Mouse (Mus musculus): Measurements from ENCODE around the gene Ankrd34a. TPM values are rescaled to one million over a fixed set of nuclear protein-coding genes. Genes with fewer than 3 reads are reported as not detected.

Ankrd34a gene
- polyA plus RNA-seq, 1 experiment, result 3.7 TPM

GRCm38 (mm10) chr3:96563911-96564632 lies 32.4 kb upstream of the Ankrd34a start:
- no peak overlapping the region for H3K4me3 ChIP-seq (ENCODE audit: insufficient read depth, poor library complexity, severe bottlenecking)
- H3ac ChIP-seq (ENCODE audit: control insufficient read depth, insufficient read length, low read depth), result no peak overlapping the region
- no peaks in the 10 kb centered on the region for H3K79me3 ChIP-seq (ENCODE audit: low read depth)
- TF ChIP-seq USF1 (IDR thresholded peaks at IDR 0.05; ENCODE audit: low read depth) (no peak), FOSL1 (IDR thresholded peaks at IDR 0.05; ENCODE audit: insufficient read depth, low read length, poor library complexity, severe bottlenecking) (no peak)
- no peaks in the 10 kb centered on the region for H3K36me3 ChIP-seq (ENCODE audit: control insufficient read depth, insufficient read depth)
- H3K79me2 ChIP-seq (ENCODE audit: control insufficient read depth, insufficient read depth), result no peaks in the 10 kb centered on the region
- no peaks in the 10 kb centered on the region for H3K27me3 ChIP-seq (ENCODE audit: control insufficient read depth, insufficient read depth, insufficient read length)

- Histone ChIP-seq H3K79me2 (ENCODE audit: control insufficient read depth, insufficient read depth) (no peaks in the 10 kb centered on the region), H3K36me3 (ENCODE audit: control insufficient read depth, insufficient read depth) (no peaks in the 10 kb centered on the region), H3K27me3 (ENCODE audit: control insufficient read depth, insufficient read depth, insufficient read length) (no peaks in the 10 kb centered on the region), H3K79me3 (ENCODE audit: low read depth) (no peaks in the 10 kb centered on the region), H3ac (ENCODE audit: control insufficient read depth, insufficient read length, low read depth) (no peak overlapping the region), H3K4me3 (ENCODE audit: insufficient read depth, poor library complexity, severe bottlenecking) (no peak overlapping the region)
- TF ChIP-seq MAX (IDR thresholded peaks at IDR 0.05) (no peak), USF1 (IDR thresholded peaks at IDR 0.05; ENCODE audit: low read depth) (no peak), MYOD1 (IDR thresholded peaks at IDR 0.05; ENCODE audit: control insufficient read depth, insufficient read length, low read depth) (no peak), CTCF (IDR thresholded peaks at IDR 0.05; ENCODE audit: control insufficient read depth, insufficient read depth, insufficient read length) (no peak), MYOG (IDR thresholded peaks at IDR 0.05; ENCODE audit: control insufficient read depth, extremely low read depth, insufficient read length) (no peak), FOSL1 (IDR thresholded peaks at IDR 0.05; ENCODE audit: insufficient read depth, low read length, poor library complexity, severe bottlenecking) (no peak), CEBPB (IDR thresholded peaks at IDR 0.05; ENCODE audit: low read depth) (no peak)
Measured at GRCm38 (mm10) chr3:96564633-96565032, 31.8 kb upstream of the Ankrd34a start.

GRCm38 (mm10) chr3:96565105-96565504 lies 31.3 kb upstream of the Ankrd34a start:
- TF ChIP-seq CTCF (IDR thresholded peaks at IDR 0.05; ENCODE audit: control insufficient read depth, insufficient read depth, insufficient read length) (no peak), MYOD1 (IDR thresholded peaks at IDR 0.05; ENCODE audit: control insufficient read depth, insufficient read length, low read depth) (no peak), FOSL1 (IDR thresholded peaks at IDR 0.05; ENCODE audit: insufficient read depth, low read length, poor library complexity, severe bottlenecking) (no peak), MYOG (IDR thresholded peaks at IDR 0.05; ENCODE audit: control insufficient read depth, extremely low read depth, insufficient read length) (no peak), MAX (IDR thresholded peaks at IDR 0.05) (no peak)
- Histone ChIP-seq H3K27me3 (ENCODE audit: control insufficient read depth, insufficient read depth, insufficient read length) (no peaks in the 10 kb centered on the region), H3ac (ENCODE audit: control insufficient read depth, insufficient read length, low read depth) (no peak overlapping the region), H3K36me3 (ENCODE audit: control insufficient read depth, insufficient read depth) (no peaks in the 10 kb centered on the region), H3K79me3 (ENCODE audit: low read depth) (no peaks in the 10 kb centered on the region), H3K79me2 (ENCODE audit: control insufficient read depth, insufficient read depth) (no peaks in the 10 kb centered on the region), H3K4me3 (ENCODE audit: insufficient read depth, poor library complexity, severe bottlenecking) (no peak overlapping the region)

DNA sequence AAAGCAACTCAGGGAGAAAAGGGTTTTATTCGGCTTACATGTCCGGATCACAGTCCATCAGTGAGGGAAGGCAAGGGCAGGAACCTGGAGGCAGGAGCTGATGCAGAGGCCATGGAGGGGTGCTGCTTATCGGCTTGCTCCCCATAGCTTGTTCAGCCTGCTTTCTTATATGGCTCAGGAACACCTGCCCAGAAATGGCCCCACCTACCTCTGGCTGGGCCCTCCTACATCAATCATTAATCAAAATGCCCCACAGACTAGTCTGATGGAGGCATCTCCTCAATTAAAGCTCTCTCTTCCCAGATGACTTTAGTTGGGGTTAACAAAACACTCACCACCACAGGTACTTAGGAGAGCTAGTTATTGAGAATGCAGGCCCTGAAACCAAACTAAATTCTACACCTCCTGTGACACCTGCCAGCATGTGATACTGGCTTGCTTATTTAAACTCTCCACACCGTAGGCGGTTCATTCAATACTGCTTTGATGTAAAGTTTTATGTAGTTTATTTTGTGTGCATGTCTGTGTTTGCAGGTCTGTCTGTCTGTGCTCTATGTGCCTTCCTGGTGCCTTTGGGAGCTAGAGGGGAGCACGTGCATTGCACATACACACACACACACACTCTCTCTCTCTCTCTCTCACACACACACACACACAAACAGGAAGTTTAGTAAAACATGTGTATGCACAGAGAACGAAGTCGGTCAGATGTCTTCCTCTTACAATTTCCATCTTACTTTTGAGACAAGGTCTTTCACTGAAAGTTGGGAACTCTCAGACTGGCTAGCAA lies 29.6 kb upstream of the Ankrd34a start:
- no peaks in the 10 kb centered on the region for H3K79me3 ChIP-seq (ENCODE audit: low read depth)

GRCm38 (mm10) chr3:96568605-96569004 lies 27.8 kb upstream of the Ankrd34a start:
- Histone ChIP-seq H3K79me2 (ENCODE audit: control insufficient read depth, insufficient read depth) (no peaks in the 10 kb centered on the region), H3ac (ENCODE audit: control insufficient read depth, insufficient read length, low read depth) (no peak overlapping the region), H3K4me3 (ENCODE audit: insufficient read depth, poor library complexity, severe bottlenecking) (no peak overlapping the region), H3K36me3 (ENCODE audit: control insufficient read depth, insufficient read depth) (no peaks in the 10 kb centered on the region), H3K79me3 (ENCODE audit: low read depth) (no peaks in the 10 kb centered on the region), H3K27me3 (ENCODE audit: control insufficient read depth, insufficient read depth, insufficient read length) (no peaks in the 10 kb centered on the region)
- TF ChIP-seq MAX (IDR thresholded peaks at IDR 0.05) (no peak), CEBPB (IDR thresholded peaks at IDR 0.05; ENCODE audit: low read depth) (no peak), CTCF (IDR thresholded peaks at IDR 0.05; ENCODE audit: control insufficient read depth, insufficient read depth, insufficient read length) (no peak), MYOD1 (IDR thresholded peaks at IDR 0.05; ENCODE audit: control insufficient read depth, insufficient read length, low read depth) (no peak), FOSL1 (IDR thresholded peaks at IDR 0.05; ENCODE audit: insufficient read depth, low read length, poor library complexity, severe bottlenecking) (no peak)

More for the DNA sequence above, 29.6 kb upstream of the Ankrd34a start:
- no peaks in the 10 kb centered on the region for H3K27me3 ChIP-seq (ENCODE audit: control insufficient read depth, insufficient read depth, insufficient read length)
- H3K36me3 ChIP-seq (ENCODE audit: control insufficient read depth, insufficient read depth), result no peaks in the 10 kb centered on the region
- no peaks in the 10 kb centered on the region for H3K79me2 ChIP-seq (ENCODE audit: control insufficient read depth, insufficient read depth)
- no peak overlapping the region for H3ac ChIP-seq (ENCODE audit: control insufficient read depth, insufficient read length, low read depth)
- H3K4me3 ChIP-seq (ENCODE audit: insufficient read depth, poor library complexity, severe bottlenecking), result no peak overlapping the region
- TF ChIP-seq FOSL1 (IDR thresholded peaks at IDR 0.05; ENCODE audit: insufficient read depth, low read length, poor library complexity, severe bottlenecking) (no peak), CEBPB (IDR thresholded peaks at IDR 0.05; ENCODE audit: low read depth) (no peak), USF1 (IDR thresholded peaks at IDR 0.05; ENCODE audit: low read depth) (no peak), MAX (IDR thresholded peaks at IDR 0.05) (no peak), MYOG (IDR thresholded peaks at IDR 0.05; ENCODE audit: control insufficient read depth, extremely low read depth, insufficient read length) (no peak), MYOD1 (IDR thresholded peaks at IDR 0.05; ENCODE audit: control insufficient read depth, insufficient read length, low read depth) (no peak), CTCF (IDR thresholded peaks at IDR 0.05; ENCODE audit: control insufficient read depth, insufficient read depth, insufficient read length) (no peak)

Measured in C2C12 (cell line).